ENCODE assay signal across 17 mouse cellular contexts in the genomic region with DNA sequence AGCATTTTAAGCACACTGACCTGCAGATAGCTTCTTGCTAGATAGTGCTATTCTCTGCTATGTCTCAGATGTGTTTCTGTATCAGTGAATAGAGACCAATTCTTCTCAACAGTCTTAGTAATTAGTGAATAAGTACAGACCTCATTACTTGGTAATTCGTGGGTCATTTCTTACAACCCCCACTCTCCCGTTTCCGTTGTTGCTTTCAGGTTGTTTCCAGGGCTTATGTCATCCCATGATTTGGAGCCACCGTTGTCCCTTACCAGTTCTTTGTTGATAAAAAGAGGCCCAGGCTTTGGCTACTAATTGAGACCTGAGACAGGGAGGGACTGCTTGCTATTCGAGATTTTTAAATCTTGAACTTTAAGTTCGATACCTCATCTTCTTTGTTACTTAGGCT.
"Had no signal": no experiment of that assay in that cellular context is flagged by ENCODE, and none has a peak within 500 bp of the region (broad histone marks: within the 10 kb centered on the region; RNA-seq: fewer than 3 reads in every experiment).

No protein-coding gene starts in this region.

- DNase-seq: lung, adult 18-20 months; lung, embryonic 14.5 days; lung, postnatal 10 days; lung, postnatal 4 days; midbrain, embryonic 14.5 days; right cerebral cortex, adult 18-20 months; right cerebral cortex, postnatal 25 days; right cerebral cortex, postnatal 4 days; spleen, adult 18-20 months; thymus, adult 18-20 months; thymus, postnatal 14 days; thymus, postnatal 4 days had no signal

- H3K9me3 ChIP-seq: liver, embryonic 12.5 days; midbrain, embryonic 10.5 days; midbrain, embryonic 12.5 days had no signal

- ATAC-seq: liver, embryonic 12.5 days had no signal

- H3K36me3 ChIP-seq: liver, embryonic 12.5 days; midbrain, embryonic 10.5 days; midbrain, embryonic 12.5 days had no signal

- H3K27me3 ChIP-seq: liver, embryonic 12.5 days; midbrain, embryonic 12.5 days had no signal

- H3K4me3 ChIP-seq: liver, embryonic 12.5 days; midbrain, embryonic 10.5 days; midbrain, embryonic 12.5 days; myocyte had no signal

- H3K4me2 ChIP-seq: liver, embryonic 12.5 days; lung, embryonic 14.5 days; midbrain, embryonic 12.5 days had no signal

- H3K9ac ChIP-seq: liver, embryonic 12.5 days; liver, embryonic 14.5 days; lung, embryonic 14.5 days; midbrain, embryonic 12.5 days had no signal

- H3K27ac ChIP-seq: liver, embryonic 12.5 days; liver, embryonic 14.5 days; midbrain, embryonic 10.5 days; midbrain, embryonic 12.5 days had no signal
